Mouse (Mus musculus) intestine, embryonic 14.5 days (tissue): ENCODE data around the gene Zfp708. TPM values are rescaled to one million over a fixed set of nuclear protein-coding genes. Genes with fewer than 3 reads are reported as not detected.

Experiments used
- ATAC-seq: fragments of 200-750 bp; cut with Nextera tagmentation; replicated peaks from 2 replicates; pipeline ENCODE4 v1.8.0; 2017; ENCODE audit warnings: low read depth, moderate number of reproducible peaks, moderate TSS enrichment, moderate library complexity; ENCODE audit not compliant: low FRiP score, low TSS enrichment
- DNase-seq: peaks from one replicate; pipeline ENCODE4 v3.0.0-alpha.2; 2018; ENCODE audit warnings: low spot score
- H3K27ac ChIP-seq: fragments of 300-500 bp; sonication (generic); 2 replicates; pipeline ENCODE4 v1.5.1; 2014; ENCODE audit warnings: low read depth, mild to moderate bottlenecking, control low read depth
- H3K27me3 ChIP-seq: fragments of 300-500 bp; sonication (generic); replicated peaks from 2 replicates; pipeline ENCODE4 v1.6.1; 2014; ENCODE audit warnings: low read length, control low read depth; ENCODE audit not compliant: control insufficient read depth, insufficient read depth
- H3K36me3 ChIP-seq: fragments of 300-500 bp; sonication (generic); 2 replicates; pipeline ENCODE4 v1.6.1; 2014; ENCODE audit warnings: low read length, control low read depth; ENCODE audit not compliant: control insufficient read depth, insufficient read depth
- H3K4me1 ChIP-seq: fragments of 300-500 bp; sonication (generic); replicated peaks from 2 replicates; pipeline ENCODE4 v1.6.1; 2014; ENCODE audit warnings: low read length, control low read depth, mixed read lengths; ENCODE audit not compliant: control insufficient read depth, insufficient read depth
- H3K4me2 ChIP-seq: fragments of 300-500 bp; sonication (generic); 2 replicates; pipeline ENCODE4 v1.6.1; 2014; ENCODE audit warnings: low read length
- H3K4me3 ChIP-seq: fragments of 300-500 bp; sonication (generic); 2 replicates; pipeline ENCODE4 v1.5.1; 2014; ENCODE audit warnings: low read depth, low read length, control low read depth, mixed read lengths
- H3K9ac ChIP-seq: fragments of 300-500 bp; sonication (generic); 2 replicates; pipeline ENCODE4 v1.6.1; 2014; ENCODE audit warnings: mild to moderate bottlenecking, low read length
- H3K9me3 ChIP-seq: fragments of 300-500 bp; sonication (generic); 2 replicates; pipeline ENCODE4 v1.6.1; 2016; ENCODE audit warnings: low read length, control low read depth; ENCODE audit not compliant: control insufficient read depth
- WGBS: fragments of 180-500 bp; shearing (Covaris S2); extraction: QIAGEN DNeasy Blood & Tissue Kit; methylation state at CpG from one replicate; pipeline ENCODE4 v1.1.7; 2014; 5-methylcytosine and 5-hydroxymethylcytosine counted together
- polyA plus RNA-seq: library from polyadenylated mRNA; unstranded; fragments of >200 nt; fragmentation: Nextera tagmentation; extraction: Ambion mirVana; gene quantifications from 2 replicates; pipeline ENCODE4 v1.2.1, GENCODE M21; 2014

Gene Zfp708
- polyA plus RNA-seq, 1 experiment from 2014 or later: 4.2 TPM

DNA sequence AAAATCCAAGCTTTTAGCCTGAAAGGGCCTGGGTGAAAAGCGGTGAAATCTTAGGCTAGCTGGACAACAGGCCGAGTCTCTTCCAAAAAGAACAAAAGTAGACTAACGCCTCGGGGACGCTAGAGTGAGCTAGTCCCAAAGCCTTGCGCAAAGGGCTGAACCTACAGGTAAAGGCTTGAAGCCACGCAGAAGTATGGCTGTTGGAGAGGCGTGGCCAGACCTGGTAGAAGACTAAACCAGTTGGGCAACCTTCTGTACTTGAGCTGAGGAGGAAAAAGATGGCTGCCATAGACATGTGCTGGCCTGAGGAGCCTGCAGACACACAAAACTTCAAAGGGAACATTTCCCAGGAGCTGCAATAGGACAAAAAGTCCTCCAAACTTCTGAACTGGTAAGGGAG lies 32.4 kb downstream of the Zfp708 start:
- Histone ChIP-seq H3K36me3 (peaks cover 14% of the 10 kb centered on the region), H3K27me3 (no peaks in the 10 kb centered on the region), H3K9me3 (peaks cover 8% of the 10 kb centered on the region), H3K27ac (no peak overlapping the region), H3K4me3 (no peak overlapping the region), H3K4me2 (no peak overlapping the region), H3K9ac (no peak overlapping the region), H3K4me1 (no peaks in the 10 kb centered on the region)
- ATAC-seq (no peak), DNase-seq (no peak)
- WGBS: 89% methylated on average over 8 of the region's 8 CpGs

DNA sequence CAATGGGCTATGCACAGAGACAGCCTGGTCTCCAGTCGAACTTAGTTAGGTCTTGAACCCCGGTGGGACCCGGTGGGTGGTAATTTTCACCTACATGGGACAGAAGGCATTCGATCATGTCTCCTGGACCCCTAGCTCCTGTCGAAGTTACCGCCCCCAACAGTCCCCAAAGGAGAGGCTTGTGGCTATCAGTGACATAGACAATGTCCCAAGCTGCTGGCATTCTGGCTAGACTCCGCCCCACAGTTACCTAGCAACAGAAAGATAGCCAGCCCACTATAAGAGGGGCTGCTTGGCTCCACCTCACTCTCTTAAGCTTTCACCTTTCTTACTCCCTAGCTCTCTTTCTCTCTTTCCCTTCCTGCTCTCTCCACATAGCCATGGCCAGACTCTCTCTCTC lies 35.3 kb downstream of the Zfp708 start:
- Histone ChIP-seq H3K9me3 (no peaks in the 10 kb centered on the region), H3K36me3 (no peaks in the 10 kb centered on the region), H3K27me3 (no peaks in the 10 kb centered on the region), H3K4me1 (no peaks in the 10 kb centered on the region), H3K27ac (no peak overlapping the region), H3K4me3 (no peak overlapping the region), H3K4me2 (no peak overlapping the region), H3K9ac (no peak overlapping the region)
- ATAC-seq (no peak), DNase-seq (no peak)
- WGBS: 57% methylated on average over 7 of the region's 7 CpGs

DNA sequence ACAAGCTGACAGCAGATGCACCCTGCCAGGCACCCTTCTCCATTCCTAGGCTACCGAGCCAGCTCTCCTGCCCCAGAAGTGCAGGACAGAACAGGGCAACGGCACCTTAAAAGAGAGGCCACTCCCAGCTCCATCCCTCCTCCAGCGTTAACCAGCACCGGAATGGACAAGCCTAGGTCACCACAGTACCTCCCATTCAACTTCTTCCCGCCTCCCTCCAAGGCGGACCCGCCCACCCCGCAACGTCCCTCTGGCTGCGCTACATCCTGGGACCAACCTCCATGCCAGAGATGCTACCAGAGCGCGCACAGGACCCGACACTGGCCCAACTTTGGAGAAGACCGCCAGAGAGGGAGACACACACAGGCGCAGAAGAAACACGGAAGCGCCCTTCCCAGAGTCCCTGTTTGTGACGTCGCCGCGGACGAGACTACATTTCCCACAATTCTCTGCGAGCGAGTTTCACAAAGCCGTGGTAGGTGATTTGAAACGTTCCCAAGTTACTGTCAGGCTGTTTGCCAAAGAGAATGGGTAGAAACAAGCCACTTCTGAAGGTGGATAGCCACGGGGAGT lies 36.9 kb downstream of the Zfp708 start, which contains the start of gene Zfp712:
Gene Zfp712 (minus strand): TSS at position 385 of the 573 bp plus-strand sequence.
- no peaks in the 10 kb centered on the region for H3K27me3 ChIP-seq
- peak within 1 kb of the TSS; percentile 74 for H3K4me3 ChIP-seq
- peak within 1 kb of the TSS; percentile 84 for H3K4me2 ChIP-seq
- 0% methylated on average over 27 of the region's 27 CpGs for WGBS
- DNase-seq: peak; percentile 96
- H3K9ac ChIP-seq: peak within 1 kb of the TSS; percentile 48
- H3K9me3 ChIP-seq: no peaks in the 10 kb centered on the region
- peak within 1 kb of the TSS; percentile 80 for H3K27ac ChIP-seq
- no peaks in the 10 kb centered on the region for H3K4me1 ChIP-seq
- peak; percentile 95 for ATAC-seq
- H3K36me3 ChIP-seq: no peaks in the 10 kb centered on the region

DNA sequence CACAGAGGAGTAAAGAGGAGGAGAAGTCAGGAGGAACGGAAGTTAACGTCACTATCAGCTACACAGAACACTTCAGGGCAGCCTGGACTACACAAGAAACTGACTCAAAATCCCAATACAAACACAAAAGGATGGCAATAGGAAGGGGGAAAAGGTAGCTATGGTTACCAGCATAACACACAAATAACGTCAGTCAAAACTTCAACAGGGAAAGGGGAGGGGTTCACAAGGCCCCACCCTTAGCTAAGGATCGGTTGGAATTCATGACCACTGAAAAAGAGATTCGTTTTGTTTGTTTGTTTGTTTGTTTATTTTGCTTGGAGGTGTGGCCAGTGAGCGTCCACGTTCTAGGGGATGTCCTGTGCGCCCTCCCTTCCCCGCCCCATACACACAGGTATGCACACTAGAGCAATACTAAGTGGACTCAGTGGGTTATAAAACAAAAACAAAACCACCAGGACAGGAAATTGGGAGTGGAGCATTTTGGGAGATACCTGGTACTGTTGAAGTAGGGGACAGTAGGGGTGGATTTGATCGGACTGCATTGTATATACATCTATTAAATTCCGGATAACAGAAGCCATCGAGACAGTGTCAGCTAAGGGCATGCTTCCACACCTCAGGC lies 37.5 kb downstream of the Zfp708 start:
- H3K4me1 ChIP-seq: no peaks in the 10 kb centered on the region
- H3K27ac ChIP-seq: peak overlapping the region; percentile 80
- H3K36me3 ChIP-seq: no peaks in the 10 kb centered on the region
- peak; percentile 59 for ATAC-seq
- peak overlapping the region; percentile 48 for H3K9ac ChIP-seq
- WGBS: 5% methylated on average over 12 of the region's 12 CpGs
- H3K27me3 ChIP-seq: no peaks in the 10 kb centered on the region
- no peak for DNase-seq
- H3K4me3 ChIP-seq: peak overlapping the region; percentile 74
- H3K4me2 ChIP-seq: peak overlapping the region; percentile 84
- no peaks in the 10 kb centered on the region for H3K9me3 ChIP-seq

Other genes starting within 250 kb of the Zfp708 start
- gene Gm10767, start 193.1 kb downstream of the Zfp708 start, polyA plus RNA-seq: 0.97 and 1.3 TPM in 2 replicates
- 3.4 and 4.9 TPM in 2 replicates for gene Zfp712, start 36.8 kb downstream of the Zfp708 start, polyA plus RNA-seq
- gene Gm28557, start 10.6 kb upstream of the Zfp708 start, polyA plus RNA-seq: 3.2 and 4.9 TPM in 2 replicates
- 0.22 and 0.28 TPM in 2 replicates for gene Rslcan18, start 18.3 kb upstream of the Zfp708 start, polyA plus RNA-seq
- 2.0 and 2.4 TPM in 2 replicates for gene Zfp759, start 23.7 kb upstream of the Zfp708 start, polyA plus RNA-seq
- gene Rsl1, start 75.2 kb upstream of the Zfp708 start, polyA plus RNA-seq: 5.3 and 5.6 TPM in 2 replicates
- 1.4 and 1.7 TPM in 2 replicates for gene Zfp455, start 96.5 kb upstream of the Zfp708 start, polyA plus RNA-seq
- gene Zfp458, start 180.5 kb upstream of the Zfp708 start, polyA plus RNA-seq: 1.9 and 2.6 TPM in 2 replicates
- gene Zfp457, start 208.5 kb upstream of the Zfp708 start, polyA plus RNA-seq: 0.70 and 0.90 TPM in 2 replicates
- 2.9 and 3.5 TPM in 2 replicates for gene Zfp595, start 234.6 kb upstream of the Zfp708 start, polyA plus RNA-seq